Mouse (Mus musculus) testis, adult 2 months (tissue): ENCODE measurements around the gene Sfta2.

Source experiments
- CTCF ChIP-seq: fragments of 200-500 bp; IDR thresholded peaks from 2 replicates; pipeline ENCODE4 v1.5.1; 2012; ENCODE audit warnings: low read depth, mild to moderate bottlenecking, inconsistent platforms, low read length, moderate library complexity; ENCODE audit not compliant: control insufficient read depth, insufficient read depth, insufficient replicate concordance
- POLR2A ChIP-seq: fragments of 200-500 bp; IDR thresholded peaks from 2 replicates; pipeline ENCODE4 v1.6.1; 2012; ENCODE audit warnings: low read depth, mild to moderate bottlenecking, inconsistent platforms, low read length, moderate library complexity; ENCODE audit not compliant: control insufficient read depth

DNA sequence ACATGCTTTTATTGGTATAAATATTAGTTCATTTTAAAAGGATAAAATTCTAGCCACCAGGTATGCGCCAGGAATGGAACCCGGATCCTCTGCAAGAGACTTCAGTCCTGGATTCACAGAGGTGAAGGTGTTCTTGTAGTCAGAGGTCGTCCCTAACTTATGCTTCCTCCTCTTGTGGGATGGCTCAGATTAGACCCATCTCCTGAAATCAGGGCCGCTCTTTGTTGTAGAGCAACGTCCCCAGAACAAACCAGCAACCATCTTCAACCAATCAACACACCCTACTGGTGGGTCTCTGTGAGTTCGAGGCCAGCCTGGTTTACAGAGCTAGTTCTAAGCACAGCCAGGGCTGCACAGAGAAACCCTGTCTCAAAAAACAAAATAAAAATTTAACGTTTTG lies 6.9 kb upstream of the Sfta2 start:
- no peak for TF ChIP-seq POLR2A
- no peak for TF ChIP-seq CTCF
